Mouse (Mus musculus) large intestine, adult 2 months (tissue): Measurements from ENCODE around the gene Gm45785. TPM values are rescaled to one million over a fixed set of nuclear protein-coding genes. Genes with fewer than 3 reads are reported as not detected.

ENCODE experiments used
- polyA plus RNA-seq: library from polyadenylated mRNA; depleted of rRNA; stranded (reverse); fragments of >200 nt; gene quantifications from 2 replicates; pipeline ENCODE4 v1.2.3, GENCODE M21; 2012; rRNA removed

The Gm45785 gene
- polyA plus RNA-seq, 1 experiment, result not detected

Other genes with a start within 250 kb of the Gm45785 start
- gene Olfr61, start 227.4 kb downstream of the Gm45785 start, polyA plus RNA-seq, result not detected in 2 replicates
- not detected in 2 replicates for gene Olfr53, start 209.9 kb downstream of the Gm45785 start, polyA plus RNA-seq
- not detected in 2 replicates for gene Olfr539, start 196.4 kb downstream of the Gm45785 start, polyA plus RNA-seq
- gene Olfr45, start 174.4 kb downstream of the Gm45785 start, polyA plus RNA-seq, result not detected in 2 replicates
- gene Olfr541, start 159.1 kb downstream of the Gm45785 start, polyA plus RNA-seq, result not detected in 2 replicates
- 0.75 and 1.4 TPM in 2 replicates for gene Cyp2e1, start 92.6 kb downstream of the Gm45785 start, polyA plus RNA-seq
- gene Syce1, start 68.5 kb downstream of the Gm45785 start, polyA plus RNA-seq, result not detected in 2 replicates
- 0.15 and 0.20 TPM in 2 replicates for gene Zfp941, start 34.2 kb downstream of the Gm45785 start, polyA plus RNA-seq
- gene Urah, start 21.3 kb downstream of the Gm45785 start, polyA plus RNA-seq, result 47.2 and 49.4 TPM in 2 replicates
- not detected in 2 replicates for gene Scgb1c1, start 10.8 kb downstream of the Gm45785 start, polyA plus RNA-seq
- not detected in 2 replicates for gene Odf3, start 8.5 kb downstream of the Gm45785 start, polyA plus RNA-seq
- 93.2 and 103 TPM in 2 replicates for gene Ric8a, start 626 bp upstream of the Gm45785 start, polyA plus RNA-seq
- 22.0 and 22.5 TPM in 2 replicates for gene Bet1l, start 1.2 kb upstream of the Gm45785 start, polyA plus RNA-seq
- gene Psmd13, start 25.6 kb upstream of the Gm45785 start, polyA plus RNA-seq, result 79.6 and 86.8 TPM in 2 replicates
- 18.4 and 23.3 TPM in 2 replicates for gene Sirt3, start 26.0 kb upstream of the Gm45785 start, polyA plus RNA-seq
- gene Cox8b, start 44.1 kb upstream of the Gm45785 start, polyA plus RNA-seq, result 3.4 and 4.4 TPM in 2 replicates
- 93.6 and 138 TPM in 2 replicates for gene Nlrp6, start 64.6 kb upstream of the Gm45785 start, polyA plus RNA-seq
- gene Pgghg, start 85.1 kb upstream of the Gm45785 start, polyA plus RNA-seq, result 20.5 and 23.1 TPM in 2 replicates
- gene Ifitm5, start 94.0 kb upstream of the Gm45785 start, polyA plus RNA-seq, result 0.86 and 0.95 TPM in 2 replicates
- gene Gm45717, start 99.6 kb upstream of the Gm45785 start, polyA plus RNA-seq, result not detected in 2 replicates
- gene Ifitm2, start 99.7 kb upstream of the Gm45785 start, polyA plus RNA-seq, result 596 and 675 TPM in 2 replicates
- 138 and 161 TPM in 2 replicates for gene Ifitm1, start 110.9 kb upstream of the Gm45785 start, polyA plus RNA-seq
- 306 and 461 TPM in 2 replicates for gene Ifitm3, start 154.4 kb upstream of the Gm45785 start, polyA plus RNA-seq
- gene Ifitm6, start 161.6 kb upstream of the Gm45785 start, polyA plus RNA-seq, result 6.3 and 8.3 TPM in 2 replicates
- not detected in 2 replicates for gene Gm17387, start 172.8 kb upstream of the Gm45785 start, polyA plus RNA-seq
- 15.8 and 22.3 TPM in 2 replicates for gene B4galnt4, start 204.8 kb upstream of the Gm45785 start, polyA plus RNA-seq
- gene Pkp3, start 221.9 kb upstream of the Gm45785 start, polyA plus RNA-seq, result 101 and 143 TPM in 2 replicates
- gene Sigirr, start 244.2 kb upstream of the Gm45785 start, polyA plus RNA-seq, result 41.3 and 41.8 TPM in 2 replicates